Mouse (Mus musculus) midbrain, embryonic 16.5 days (tissue): Measurements from ENCODE around the gene Dnaja4. TPM values are rescaled to one million over a fixed set of nuclear protein-coding genes. Genes with fewer than 3 reads are reported as not detected.
A peak's percentile ranks its signal among the peaks of the same experiment; 100 is the strongest.
"Not testable (repeated sequence)": the region's sequence is repeated elsewhere in the genome, so short reads cannot be mapped to it uniquely, and the experiment has no call there.

ENCODE experiments used
- ATAC-seq: fragments of 200-750 bp; cut with Nextera tagmentation; 2 replicates; pipeline ENCODE4 v1.8.0; 2017; ENCODE audit warnings: moderate TSS enrichment
- H3K27ac ChIP-seq: fragments of 300-500 bp; sonication (generic); 2 replicates; pipeline ENCODE4 v1.5.1; 2014; ENCODE audit warnings: mild to moderate bottlenecking, low read length, mixed read lengths
- H3K27me3 ChIP-seq: fragments of 300-500 bp; sonication (generic); 2 replicates; pipeline ENCODE4 v1.6.1; 2014; ENCODE audit warnings: low read depth, low read length, mixed read lengths; ENCODE audit not compliant: control insufficient read depth, insufficient read depth
- H3K36me3 ChIP-seq: fragments of 300-500 bp; sonication (generic); 2 replicates; pipeline ENCODE4 v1.6.1; 2014; ENCODE audit warnings: mild to moderate bottlenecking, low read length, moderate library complexity, mixed read lengths; ENCODE audit not compliant: control insufficient read depth, insufficient read depth
- H3K4me1 ChIP-seq: fragments of 300-500 bp; sonication (generic); 2 replicates; pipeline ENCODE4 v1.6.1; 2014; ENCODE audit warnings: mild to moderate bottlenecking, low read length, mixed read lengths; ENCODE audit not compliant: control insufficient read depth, insufficient read depth
- H3K4me2 ChIP-seq: fragments of 300-500 bp; sonication (generic); 2 replicates; pipeline ENCODE4 v1.6.1; 2014; ENCODE audit warnings: mild to moderate bottlenecking, low read length, mixed read lengths
- H3K4me3 ChIP-seq: fragments of 300-500 bp; sonication (generic); 2 replicates; pipeline ENCODE4 v1.5.1; 2014; ENCODE audit warnings: low read depth, mild to moderate bottlenecking, low read length, moderate library complexity, mixed read lengths
- H3K9ac ChIP-seq: fragments of 300-500 bp; sonication (generic); 2 replicates; pipeline ENCODE4 v1.6.1; 2014; ENCODE audit warnings: low read depth, low read length, mixed read lengths
- H3K9me3 ChIP-seq: fragments of 300-500 bp; sonication (generic); replicated peaks from 2 replicates; pipeline ENCODE4 v1.6.1; 2014; ENCODE audit warnings: mild to moderate bottlenecking, low read length, mixed read lengths; ENCODE audit not compliant: control insufficient read depth, poor library complexity, severe bottlenecking
- WGBS: fragments of 180-500 bp; shearing (Covaris S2); extraction: QIAGEN DNeasy Blood & Tissue Kit; methylation state at CpG from one replicate; pipeline ENCODE4 v1.1.7; 2014; 5-methylcytosine and 5-hydroxymethylcytosine counted together
- polyA plus RNA-seq: library from polyadenylated mRNA; unstranded; fragments of >200 nt; fragmentation: Nextera tagmentation; extraction: Ambion mirVana; gene quantifications from 2 replicates; pipeline ENCODE4 v1.2.1, GENCODE M21; 2015

Dnaja4 gene
- polyA plus RNA-seq, 1 experiment from 2014 or later, result 8.4 TPM

DNA sequence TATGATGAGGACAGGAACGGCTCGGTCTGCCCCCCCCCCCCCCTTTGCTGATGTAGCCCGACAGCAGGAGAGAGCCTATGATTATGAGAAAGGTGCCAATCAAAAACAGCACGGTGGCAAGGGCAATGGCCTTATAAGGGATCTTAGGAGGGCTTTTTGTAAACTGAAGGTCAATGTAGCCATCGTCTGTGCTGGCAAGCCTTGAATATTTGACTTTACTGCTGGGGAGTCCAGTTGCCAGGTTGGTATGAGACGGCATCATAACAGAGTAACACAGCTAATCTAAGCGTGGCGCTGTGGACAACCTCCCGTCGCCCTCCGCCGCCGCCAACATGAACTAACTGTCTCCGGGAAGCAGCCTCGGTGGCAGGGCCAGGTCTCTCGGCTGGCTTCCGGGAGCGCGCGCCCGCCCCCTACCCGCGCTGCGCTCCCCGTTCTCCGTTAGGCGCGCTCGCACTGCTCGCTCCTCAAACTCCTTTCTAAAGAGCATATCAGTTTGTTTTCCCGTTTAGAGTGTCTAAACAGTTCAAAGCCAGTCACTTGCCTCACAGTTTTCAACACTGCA lies 7.3 kb upstream of the Dnaja4 start:
- not testable (repeated sequence) for H3K9ac ChIP-seq, H3K9me3 ChIP-seq, H3K27me3 ChIP-seq, H3K4me1 ChIP-seq, H3K36me3 ChIP-seq, H3K27ac ChIP-seq
- ATAC-seq, result 0 out of 2 replicates have a peak, but pooled peaks have one; percentile 39
- WGBS, result 4% methylated on average over 29 of the region's 31 CpGs
- H3K4me3 ChIP-seq, result peak overlapping the region; percentile 33
- H3K4me2 ChIP-seq, result peak overlapping the region; percentile 62

DNA sequence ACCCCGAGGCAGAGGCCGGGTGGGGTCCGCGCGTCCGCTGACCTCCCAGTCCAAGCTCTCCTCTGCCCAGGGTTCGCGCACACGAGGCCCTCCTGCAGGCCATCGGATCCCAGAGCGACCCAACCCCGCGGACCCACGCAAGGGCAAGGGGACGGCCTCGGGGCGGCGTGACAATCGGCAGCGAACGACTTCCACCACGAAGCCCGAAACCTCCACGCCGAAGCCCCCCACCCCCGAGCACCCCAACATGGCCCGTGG lies 343 bp downstream of the Dnaja4 start:
- peak; percentile 66; the same call in 1 of the 2 replicates for ATAC-seq
- peaks cover 6% of the 10 kb centered on the region for H3K4me1 ChIP-seq
- H3K4me2 ChIP-seq, result peak overlapping the region; percentile 76
- H3K27me3 ChIP-seq, result peaks cover 8% of the 10 kb centered on the region; the same call in 1 of the 2 replicates
- WGBS, result 7% methylated on average over 27 of the region's 27 CpGs
- no peaks in the 10 kb centered on the region for H3K36me3 ChIP-seq
- H3K4me3 ChIP-seq, result peak overlapping the region; percentile 81
- no peaks in the 10 kb centered on the region for H3K9me3 ChIP-seq
- no peak overlapping the region for H3K27ac ChIP-seq
- peak overlapping the region; percentile 83 for H3K9ac ChIP-seq

DNA sequence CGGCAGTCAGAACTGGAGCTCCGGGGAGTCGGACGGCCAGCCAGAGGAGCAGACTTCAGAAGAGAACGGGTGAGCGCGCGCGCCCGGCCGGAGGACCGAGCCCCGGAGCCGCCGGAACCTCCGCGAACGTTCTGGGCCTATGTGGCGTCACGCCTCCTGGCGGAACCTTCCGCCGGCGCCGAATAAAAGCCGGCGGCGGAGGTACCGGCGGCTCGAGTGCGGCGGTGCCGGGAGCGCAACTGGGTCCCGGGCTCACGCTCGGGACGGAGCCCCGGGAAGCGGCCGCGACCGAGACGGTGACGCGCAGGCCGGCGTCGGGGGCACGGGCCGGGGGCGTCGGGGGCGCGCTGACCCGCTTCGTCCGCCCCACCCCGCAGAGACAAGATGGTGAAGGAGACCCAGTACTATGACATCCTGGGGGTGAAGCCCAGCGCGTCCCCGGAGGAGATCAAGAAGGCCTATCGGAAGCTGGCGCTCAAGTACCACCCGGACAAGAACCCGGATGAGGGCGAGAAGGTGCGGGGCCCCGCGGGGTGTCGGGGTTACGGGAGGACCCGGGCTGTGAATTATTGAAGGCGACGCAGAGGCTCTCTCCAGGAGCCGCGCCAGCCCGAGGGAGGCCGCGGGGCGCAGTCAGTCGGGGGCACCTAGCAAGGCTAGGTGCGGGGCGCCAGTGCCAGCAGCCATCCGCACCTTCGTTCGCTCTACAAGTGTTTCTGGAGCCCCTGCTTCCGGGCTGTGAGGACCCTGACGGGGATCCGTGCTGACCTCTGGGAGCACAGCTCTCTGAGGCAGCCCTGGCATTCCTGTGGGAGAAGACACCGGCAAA lies 886 bp downstream of the Dnaja4 start:
- 0 out of 2 replicates have a peak overlapping the region, but pooled peaks have one; percentile 22 for H3K27ac ChIP-seq
- peak overlapping the region; percentile 81 for H3K4me3 ChIP-seq
- peak overlapping the region; percentile 83 for H3K9ac ChIP-seq
- H3K27me3 ChIP-seq, result peaks cover 8% of the 10 kb centered on the region; the same call in 1 of the 2 replicates
- H3K36me3 ChIP-seq, result no peaks in the 10 kb centered on the region
- WGBS, result under 1% methylated on average over 77 of the region's 92 CpGs
- ATAC-seq, result peak; percentile 81
- H3K4me1 ChIP-seq, result peaks cover 6% of the 10 kb centered on the region
- peak overlapping the region; percentile 76 for H3K4me2 ChIP-seq
- no peaks in the 10 kb centered on the region for H3K9me3 ChIP-seq

DNA sequence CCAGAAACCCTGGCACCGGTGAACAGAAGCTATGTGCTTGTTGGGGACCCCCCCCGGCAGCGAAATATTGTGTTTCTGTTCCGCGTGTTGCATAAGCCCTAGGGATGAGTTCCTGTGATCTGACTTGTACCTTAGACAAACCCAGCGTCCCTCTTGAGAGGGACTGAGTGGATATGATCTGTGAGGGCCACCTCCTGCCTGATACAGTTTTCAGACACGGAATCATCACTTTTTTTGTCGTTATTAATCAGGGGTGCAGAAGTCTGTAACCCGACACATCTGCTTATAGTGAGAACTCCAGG lies 1.5 kb downstream of the Dnaja4 start:
- WGBS, result 30% methylated on average over 9 of the region's 9 CpGs
- Histone ChIP-seq H3K4me2 (peak overlapping the region; percentile 76), H3K9ac (peak overlapping the region; percentile 83), H3K36me3 (no peaks in the 10 kb centered on the region), H3K27me3 (peaks cover 8% of the 10 kb centered on the region; the same call in 1 of the 2 replicates), H3K9me3 (no peaks in the 10 kb centered on the region), H3K4me3 (peak overlapping the region; percentile 81), H3K4me1 (peaks cover 6% of the 10 kb centered on the region), H3K27ac (no peak overlapping the region)
- peak; percentile 8; the same call in 1 of the 2 replicates for ATAC-seq

DNA sequence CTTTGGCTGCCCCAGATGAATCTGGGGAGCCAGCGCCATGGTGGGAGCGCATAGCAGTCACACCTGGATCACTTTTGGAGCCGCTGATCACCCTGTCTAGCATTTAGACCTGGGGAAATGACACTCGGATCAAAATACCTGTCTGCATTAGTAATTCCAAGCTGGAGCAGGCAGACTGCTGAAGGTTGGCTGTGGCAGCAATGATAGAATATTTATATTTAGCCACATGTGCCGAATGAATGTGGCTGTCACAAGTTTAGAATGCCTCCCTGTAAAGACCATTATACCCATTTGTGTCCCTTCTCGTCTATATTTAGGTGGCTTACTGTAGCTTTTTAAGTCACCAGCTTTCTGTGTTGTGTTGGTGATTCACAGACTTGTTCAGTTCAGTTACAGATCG lies 2.1 kb downstream of the Dnaja4 start:
- Histone ChIP-seq H3K27me3 (peaks cover 8% of the 10 kb centered on the region; the same call in 1 of the 2 replicates), H3K27ac (no peak overlapping the region), H3K36me3 (no peaks in the 10 kb centered on the region), H3K9ac (no peak overlapping the region), H3K9me3 (no peaks in the 10 kb centered on the region), H3K4me1 (peaks cover 6% of the 10 kb centered on the region), H3K4me2 (peak overlapping the region; percentile 76), H3K4me3 (no peak overlapping the region)
- ATAC-seq, result no peak
- 83% methylated on average over 7 of the region's 7 CpGs for WGBS

DNA sequence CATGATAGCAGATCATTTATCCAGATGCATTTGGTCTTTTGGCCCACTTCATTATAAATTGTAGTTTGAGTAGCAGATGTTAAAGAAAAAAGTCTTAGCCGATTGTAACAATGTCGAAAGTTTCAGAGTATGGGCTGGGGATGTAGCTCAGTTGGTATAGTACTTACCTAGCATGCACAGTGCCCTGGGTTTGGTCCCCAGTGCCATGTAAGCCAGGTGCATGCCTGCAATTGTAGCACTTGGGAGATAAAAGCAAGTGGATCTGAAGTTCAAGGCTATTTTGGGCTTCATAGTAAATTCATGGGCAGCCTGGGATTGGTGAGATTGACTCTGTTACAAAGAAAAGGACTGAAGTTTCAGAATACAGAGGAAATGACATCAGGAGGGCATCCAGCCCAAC lies 3.9 kb downstream of the Dnaja4 start:
- Histone ChIP-seq H3K4me3 (no peak overlapping the region), H3K9ac (no peak overlapping the region), H3K27ac (no peak overlapping the region), H3K4me1 (peaks cover 6% of the 10 kb centered on the region), H3K4me2 (no peak overlapping the region), H3K27me3 (peaks cover 7% of the 10 kb centered on the region; the same call in 1 of the 2 replicates), H3K9me3 (no peaks in the 10 kb centered on the region), H3K36me3 (no peaks in the 10 kb centered on the region)
- no peak for ATAC-seq
- WGBS, result 86% methylated on average over 2 of the region's 2 CpGs

DNA sequence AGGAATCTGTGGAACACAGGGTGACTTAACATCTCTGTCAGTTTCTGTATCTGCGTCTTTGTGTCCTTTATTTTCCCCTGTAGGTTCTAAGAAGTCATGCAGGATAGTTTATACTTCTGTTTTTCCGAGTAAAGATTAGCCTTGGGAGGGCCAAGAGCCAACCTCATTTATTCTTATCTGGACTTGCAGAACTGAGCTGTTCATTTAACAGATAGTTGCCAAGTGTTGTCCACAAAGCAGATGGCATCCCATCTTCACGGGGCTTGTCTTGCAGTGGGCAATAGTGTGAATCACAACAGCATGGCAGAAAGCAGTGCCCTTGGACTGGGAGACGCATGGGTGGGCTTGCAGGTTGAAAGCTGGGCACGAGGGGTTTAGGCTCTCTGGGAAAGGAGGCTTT lies 5.7 kb downstream of the Dnaja4 start:
- Histone ChIP-seq H3K4me1 (peaks cover 6% of the 10 kb centered on the region), H3K4me3 (no peak overlapping the region), H3K4me2 (no peak overlapping the region), H3K9ac (no peak overlapping the region), H3K9me3 (no peaks in the 10 kb centered on the region), H3K27ac (no peak overlapping the region), H3K36me3 (no peaks in the 10 kb centered on the region), H3K27me3 (no peaks in the 10 kb centered on the region)
- WGBS, result 78% methylated on average over 5 of the region's 5 CpGs
- ATAC-seq, result no peak

DNA sequence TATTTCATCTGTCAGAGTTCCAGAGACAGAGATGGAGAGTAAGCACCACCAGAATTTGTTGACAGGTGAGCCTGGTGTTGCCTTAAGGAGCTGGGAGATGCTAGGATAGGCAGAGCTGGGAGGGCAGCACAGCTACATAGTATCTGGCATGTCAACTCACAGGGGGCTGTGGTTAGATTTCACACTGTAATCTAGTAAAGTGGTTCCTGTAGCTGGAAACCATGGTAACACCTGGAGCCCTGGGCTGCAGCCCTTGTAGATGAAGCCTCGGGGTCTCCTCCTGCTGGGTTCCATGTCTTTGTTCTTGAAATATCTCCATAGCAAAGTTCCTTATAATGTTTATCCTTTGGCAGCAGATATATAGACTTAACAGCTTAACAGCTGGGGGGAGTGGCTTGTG lies 6.9 kb downstream of the Dnaja4 start:
- H3K4me2 ChIP-seq, result no peak overlapping the region
- H3K36me3 ChIP-seq, result no peaks in the 10 kb centered on the region
- H3K27ac ChIP-seq, result no peak overlapping the region
- no peaks in the 10 kb centered on the region for H3K27me3 ChIP-seq
- 0 out of 2 replicates have a peak, but pooled peaks have one; percentile 52 for ATAC-seq
- H3K9ac ChIP-seq, result no peak overlapping the region
- WGBS, result 30% methylated on average over 1 of the region's 1 CpGs
- H3K9me3 ChIP-seq, result no peaks in the 10 kb centered on the region
- no peaks in the 10 kb centered on the region for H3K4me1 ChIP-seq
- no peak overlapping the region for H3K4me3 ChIP-seq

DNA sequence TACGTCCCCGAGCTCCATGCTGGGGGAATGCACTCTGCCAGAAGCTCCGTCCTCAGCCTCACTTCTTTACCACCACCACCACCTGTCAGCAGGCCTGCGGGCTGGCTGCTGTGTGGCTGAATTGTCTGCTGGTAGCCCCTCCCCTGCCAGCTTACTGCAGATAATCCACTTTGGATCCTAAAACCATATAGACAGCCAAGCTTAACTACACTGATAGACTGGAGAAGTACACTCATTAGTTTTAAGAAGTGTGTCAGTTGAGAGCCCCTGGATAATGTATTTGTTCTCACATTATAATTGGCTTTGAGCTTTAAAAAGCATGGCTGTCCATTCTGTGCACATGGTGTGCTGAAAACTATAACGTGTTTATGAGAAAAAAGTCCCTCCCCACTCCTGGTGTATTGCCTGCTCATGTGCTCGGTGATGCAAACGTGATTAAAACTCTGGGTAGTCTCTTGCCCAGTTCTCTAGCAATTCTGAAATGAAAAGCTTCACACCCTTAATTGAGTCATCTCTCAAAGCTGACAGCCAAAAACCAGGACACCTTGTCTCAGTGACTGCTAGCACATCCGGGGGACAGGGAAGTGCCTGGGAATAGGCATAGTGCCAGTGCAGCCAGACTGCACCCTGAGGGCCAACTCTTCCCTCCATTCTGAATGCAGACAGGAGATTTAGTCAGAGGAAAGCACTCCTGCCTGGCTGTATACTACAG lies 8.8 kb downstream of the Dnaja4 start:
- no peak overlapping the region for H3K4me3 ChIP-seq
- 27% methylated on average over 8 of the region's 8 CpGs for WGBS
- H3K9me3 ChIP-seq, result no peaks in the 10 kb centered on the region
- H3K9ac ChIP-seq, result no peak overlapping the region
- no peaks in the 10 kb centered on the region for H3K27me3 ChIP-seq
- peaks cover 2% of the 10 kb centered on the region; the same call in 1 of the 2 replicates for H3K36me3 ChIP-seq
- no peak overlapping the region for H3K27ac ChIP-seq
- ATAC-seq, result no peak
- no peak overlapping the region for H3K4me2 ChIP-seq
- no peaks in the 10 kb centered on the region for H3K4me1 ChIP-seq
